Mouse (Mus musculus): ENCODE data around the gene Acads.

Acads gene

GRCm38 (mm10) chr5:115072143-115072542 lies 47.0 kb downstream of the Acads start:
- DNase-seq (ENCODE audit: low spot score): no peak

GRCm38 (mm10) chr5:115071096-115071901 lies 47.8 kb downstream of the Acads start:
- peak; percentile 11 for DNase-seq (ENCODE audit: low spot score)

GRCm38 (mm10) chr5:115070457-115070856 lies 48.7 kb downstream of the Acads start:
- DNase-seq (ENCODE audit: low spot score): no peak

- no peak for DNase-seq (ENCODE audit: low spot score)
Measured at GRCm38 (mm10) chr5:115069611-115070010, 49.5 kb downstream of the Acads start.

GRCm38 (mm10) chr5:115068671-115069421 lies 50.3 kb downstream of the Acads start:
- no peak for DNase-seq (ENCODE audit: low spot score)

- DNase-seq (ENCODE audit: low spot score): no peak
Measured at GRCm38 (mm10) chr5:115066245-115066644, 52.9 kb downstream of the Acads start.

GRCm38 (mm10) chr5:115063391-115063790 lies 55.8 kb downstream of the Acads start:
- DNase-seq (ENCODE audit: low spot score): no peak

- DNase-seq (ENCODE audit: low spot score): no peak
Measured at GRCm38 (mm10) chr5:115062566-115062965, 56.6 kb downstream of the Acads start.

- no peak for DNase-seq (ENCODE audit: low spot score)
Measured at GRCm38 (mm10) chr5:115060977-115061376, 58.2 kb downstream of the Acads start.

Data from embryo, embryonic 10 days (tissue).